Mouse (Mus musculus) ES-CJ7 (cell line): ENCODE data around the gene Gm20390.

Experiments
- DNase-seq: peaks from one replicate; pipeline ENCODE4 v3.0.0; 2011; ENCODE audit warnings: low read depth, low spot score

Gm20390 gene

GRCm38 (mm10) chr11:93968005-93968847 is at the start of gene Gm20390, which contains the start of gene Nme1:
TSS of gene Gm20390 (minus strand) at chr11:93968293.
TSS of gene Nme1 (minus strand) at chr11:93968521.
- peak; percentile 98 for DNase-seq

GRCm38 (mm10) chr11:94003346-94003745 is 35.3 kb upstream of the Gm20390 start:
- DNase-seq, result no peak

- no peak for DNase-seq
Measured at GRCm38 (mm10) chr11:93999276-93999675, 31.2 kb upstream of the Gm20390 start.

- DNase-seq, result peak; percentile 44
Measured at GRCm38 (mm10) chr11:93997141-93997775, 29.2 kb upstream of the Gm20390 start.

GRCm38 (mm10) chr11:93996306-93997140 is 28.4 kb upstream of the Gm20390 start:
- peak; percentile 18 for DNase-seq

GRCm38 (mm10) chr11:93995720-93996305 is 27.7 kb upstream of the Gm20390 start, which contains the start of gene Spag9:
TSS of gene Spag9 (plus strand) at chr11:93996091.
- peak; percentile 93 for DNase-seq

- peak; percentile 76 for DNase-seq
Measured at GRCm38 (mm10) chr11:93995111-93995719, 27.1 kb upstream of the Gm20390 start.

GRCm38 (mm10) chr11:93994531-93994930 is 26.4 kb upstream of the Gm20390 start:
- no peak for DNase-seq

- DNase-seq, result no peak
Measured at GRCm38 (mm10) chr11:93988328-93989062, 20.4 kb upstream of the Gm20390 start.

- DNase-seq, result no peak
Measured at GRCm38 (mm10) chr11:93987625-93988327, 19.7 kb upstream of the Gm20390 start.

- no peak for DNase-seq
Measured at GRCm38 (mm10) chr11:93987026-93987425, 18.9 kb upstream of the Gm20390 start.

- no peak for DNase-seq
Measured at GRCm38 (mm10) chr11:93986298-93986697, 18.2 kb upstream of the Gm20390 start.

GRCm38 (mm10) chr11:93985265-93985664 is 17.2 kb upstream of the Gm20390 start:
- DNase-seq, result no peak

- DNase-seq, result no peak
Measured at GRCm38 (mm10) chr11:93984619-93985018, 16.5 kb upstream of the Gm20390 start.

- no peak for DNase-seq
Measured at GRCm38 (mm10) chr11:93979502-93980049, 11.5 kb upstream of the Gm20390 start.

- peak; percentile 69 for DNase-seq
Measured at GRCm38 (mm10) chr11:93972951-93973350, 4.9 kb upstream of the Gm20390 start.

GRCm38 (mm10) chr11:93969799-93970198 is 1.7 kb upstream of the Gm20390 start:
- peak; percentile 59 for DNase-seq

- DNase-seq, result no peak
Measured at GRCm38 (mm10) chr11:93969171-93969570, 1.1 kb upstream of the Gm20390 start.

GRCm38 (mm10) chr11:93968848-93969128 is 695 bp upstream of the Gm20390 start:
- no peak for DNase-seq

GRCm38 (mm10) chr11:93967381-93967780 is 712 bp downstream of the Gm20390 start:
- DNase-seq, result no peak
